Mouse (Mus musculus) erythroblast, embryonic 14.5 days (primary cell): ENCODE results near the gene Agps.

Experiments
- GATA1 ChIP-seq: IDR thresholded peaks from 2 replicates; pipeline ENCODE4 v1.6.1; 2012; ENCODE audit warnings: low read length, inconsistent platforms, mixed read lengths
- TAL1 ChIP-seq: IDR thresholded peaks from 3 replicates; pipeline ENCODE4 v1.6.1; 2012; ENCODE audit warnings: low read length, inconsistent platforms, mixed read lengths

- no peak for TF ChIP-seq TAL1
- no peak for TF ChIP-seq GATA1
Measured at GRCm38 (mm10) chr2:75869604-75870003, 37.6 kb downstream of the Agps start.
